Mouse (Mus musculus) inflammation-experienced regulatory T-cells, adult 6 months (primary cell): ENCODE data around the gene Tsen2. TPM values are rescaled to one million over a fixed set of nuclear protein-coding genes. Genes with fewer than 3 reads are reported as not detected.

Experiments used
- ATAC-seq: one replicate; pipeline ENCODE4 v1.8.0; 2017
- polyA plus RNA-seq, 3 experiments: library from polyadenylated mRNA; unstranded; fragments of 100-300 nt; shearing (Covaris generic); gene quantifications; one replicate each; pipeline ENCODE4 v1.2.1; 2017

The Tsen2 gene
- polyA plus RNA-seq, 3 experiments from 2014 or later, result 9.1 to 17.4 (median 14.2) TPM

GRCm38 (mm10) chr6:115541676-115542275 is 2.7 kb upstream of the Tsen2 start:
- ATAC-seq, result no peak

GRCm38 (mm10) chr6:115542341-115542740 is 2.1 kb upstream of the Tsen2 start:
- ATAC-seq, result no peak

- ATAC-seq, result no peak
These were observed 1.8 kb downstream of the Tsen2 start for GRCm38 (mm10) chr6:115546276-115546675.

GRCm38 (mm10) chr6:115555485-115555884 is 11.0 kb downstream of the Tsen2 start:
- no peak for ATAC-seq

- no peak for ATAC-seq
These were observed 13.7 kb downstream of the Tsen2 start for GRCm38 (mm10) chr6:115558176-115558575.

GRCm38 (mm10) chr6:115559651-115560632 is 15.5 kb downstream of the Tsen2 start:
- no peak for ATAC-seq

GRCm38 (mm10) chr6:115565479-115566045 is 21.1 kb downstream of the Tsen2 start:
- ATAC-seq, result no peak

GRCm38 (mm10) chr6:115574171-115574570 is 29.7 kb downstream of the Tsen2 start:
- peak; percentile 41 for ATAC-seq

GRCm38 (mm10) chr6:115577407-115577806 is 32.9 kb downstream of the Tsen2 start:
- ATAC-seq, result peak; percentile 73

- peak; percentile 63 for ATAC-seq
These were observed 33.5 kb downstream of the Tsen2 start for GRCm38 (mm10) chr6:115577941-115578340.

- ATAC-seq, result peak; percentile 8
These were observed 36.3 kb downstream of the Tsen2 start for GRCm38 (mm10) chr6:115580810-115581209.

GRCm38 (mm10) chr6:115582328-115583115 is 38.1 kb downstream of the Tsen2 start:
- ATAC-seq, result no peak

- ATAC-seq, result no peak
These were observed 39.1 kb downstream of the Tsen2 start for GRCm38 (mm10) chr6:115583430-115584125.

GRCm38 (mm10) chr6:115584176-115584575 is 39.7 kb downstream of the Tsen2 start:
- no peak for ATAC-seq

- no peak for ATAC-seq
These were observed 41.9 kb downstream of the Tsen2 start for GRCm38 (mm10) chr6:115586321-115586720.

- no peak for ATAC-seq
These were observed 47.4 kb downstream of the Tsen2 start for GRCm38 (mm10) chr6:115591692-115592359.

GRCm38 (mm10) chr6:115592458-115592857 is 48.0 kb downstream of the Tsen2 start, which contains the start of gene Mkrn2os:
Gene Mkrn2os (minus strand): TSS chr6:115592576.
- ATAC-seq, result no peak

GRCm38 (mm10) chr6:115593252-115593651 is 48.8 kb downstream of the Tsen2 start:
- no peak for ATAC-seq

GRCm38 (mm10) chr6:115594463-115594862 is 50.0 kb downstream of the Tsen2 start:
- ATAC-seq, result peak; percentile 95

GRCm38 (mm10) chr6:115595667-115596066 is 51.2 kb downstream of the Tsen2 start:
- ATAC-seq, result no peak

GRCm38 (mm10) chr6:115601322-115601714 is 56.9 kb downstream of the Tsen2 start:
- no peak for ATAC-seq
